Mouse (Mus musculus) layer of hippocampus, adult 9-10 months (tissue): ENCODE results near the gene Arfgef3.

ENCODE experiments used
- DNase-seq: peaks from one replicate; pipeline ENCODE4 v3.0.0; 2022; ENCODE audit warnings: low spot score

Arfgef3 gene

GRCm38 (mm10) chr10:18743286-18744142, at the start of gene Arfgef3:
TSS of gene Arfgef3 (minus strand) at chr10:18743949.
- peak; percentile 40 for DNase-seq

DNA sequence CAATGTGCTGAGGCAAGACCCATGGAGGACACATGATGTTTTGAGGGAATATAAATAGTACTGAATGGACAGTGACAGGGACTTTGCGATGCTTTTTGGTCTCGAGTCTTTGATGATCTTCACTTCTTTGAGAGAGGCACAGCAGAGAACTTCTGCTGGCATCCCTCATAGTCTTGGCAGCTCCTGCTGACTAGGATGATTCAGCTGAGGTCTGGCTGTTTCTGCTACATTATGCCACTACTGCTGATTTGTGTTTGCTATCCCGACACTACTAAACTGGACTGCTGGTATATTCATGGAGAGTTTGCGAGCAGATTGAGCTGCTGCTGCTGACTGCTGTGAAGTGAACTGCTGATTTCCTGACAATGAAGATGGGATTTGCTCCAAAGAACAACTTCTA, 46.3 kb upstream of the Arfgef3 start:
- DNase-seq = no peak

GRCm38 (mm10) chr10:18788601-18789000, 44.9 kb upstream of the Arfgef3 start:
- no peak for DNase-seq

DNA sequence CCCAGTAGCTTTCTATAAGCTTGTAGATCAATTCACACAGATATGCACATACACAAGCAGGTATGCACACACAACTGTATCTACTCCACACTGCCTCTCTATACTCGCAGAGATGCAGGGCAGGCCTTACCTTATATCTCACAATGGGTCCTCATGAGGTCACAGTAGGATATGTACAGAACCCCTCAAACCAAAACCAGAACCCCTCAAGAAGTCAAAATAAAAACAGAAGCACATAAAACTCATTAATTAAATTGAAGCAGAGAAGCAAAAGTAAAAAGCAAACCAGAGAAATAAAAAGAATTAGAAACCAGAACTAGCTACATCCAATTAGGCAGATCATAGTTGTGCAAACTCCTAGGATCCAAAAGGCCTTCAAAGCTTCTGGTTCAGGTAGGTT, 42.9 kb upstream of the Arfgef3 start, which contains the start of gene Gm4922:
Gene Gm4922, minus strand, starts transcription at position 101 of the 400 bp plus-strand sequence.
- DNase-seq = no peak

DNA sequence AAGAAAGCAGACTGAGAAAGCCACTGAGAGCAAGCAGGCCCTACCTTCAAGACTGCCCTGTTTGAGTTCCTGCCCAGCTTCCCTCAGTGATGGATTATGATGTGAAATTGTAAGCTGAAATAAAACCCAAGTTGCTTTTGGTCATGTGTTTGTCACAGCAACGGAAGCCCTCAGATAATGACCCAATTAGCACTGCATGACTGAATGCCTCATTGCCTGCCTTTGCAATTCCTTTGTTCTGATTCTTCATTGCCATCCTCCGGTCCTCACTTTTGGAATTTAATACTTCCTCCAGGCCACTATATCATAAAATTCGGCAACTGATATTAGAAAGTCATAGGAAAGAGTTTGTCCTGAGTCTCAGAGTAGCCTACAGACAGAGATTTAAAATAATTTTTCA, 33.8 kb upstream of the Arfgef3 start:
- no peak for DNase-seq

DNA sequence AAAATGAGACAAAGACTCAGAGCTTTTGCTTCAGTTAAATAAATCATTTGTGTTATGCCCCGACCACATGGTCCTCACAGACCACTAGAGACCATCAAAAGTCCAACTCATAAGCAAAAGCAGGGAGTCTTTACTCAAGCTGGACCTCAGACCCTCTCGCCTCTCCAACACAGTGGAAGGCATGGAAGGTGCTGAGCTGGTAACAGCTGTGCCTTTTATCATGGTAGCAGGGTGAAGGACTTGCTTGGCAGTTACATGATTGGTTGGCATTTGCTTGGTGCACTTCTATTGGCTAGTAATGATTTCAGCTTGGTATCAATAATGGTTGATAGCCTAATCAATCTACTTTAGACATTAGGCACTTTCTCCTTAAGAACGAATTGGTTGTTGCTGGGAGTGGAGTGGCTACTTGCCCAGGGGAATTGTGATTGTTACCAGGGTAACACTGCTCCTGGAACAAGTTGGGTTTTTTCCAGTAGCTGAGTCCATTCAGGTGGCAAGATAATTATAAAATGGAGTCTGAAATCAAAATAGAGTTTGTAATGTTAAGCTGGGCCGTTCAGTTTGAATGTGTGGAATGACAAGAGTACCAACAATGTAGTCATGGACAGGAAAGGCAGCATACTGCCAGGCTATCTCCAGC, 28.9 kb upstream of the Arfgef3 start:
- no peak for DNase-seq

- no peak for DNase-seq
These were observed 26.2 kb upstream of the Arfgef3 start for GRCm38 (mm10) chr10:18769909-18770308.

DNA sequence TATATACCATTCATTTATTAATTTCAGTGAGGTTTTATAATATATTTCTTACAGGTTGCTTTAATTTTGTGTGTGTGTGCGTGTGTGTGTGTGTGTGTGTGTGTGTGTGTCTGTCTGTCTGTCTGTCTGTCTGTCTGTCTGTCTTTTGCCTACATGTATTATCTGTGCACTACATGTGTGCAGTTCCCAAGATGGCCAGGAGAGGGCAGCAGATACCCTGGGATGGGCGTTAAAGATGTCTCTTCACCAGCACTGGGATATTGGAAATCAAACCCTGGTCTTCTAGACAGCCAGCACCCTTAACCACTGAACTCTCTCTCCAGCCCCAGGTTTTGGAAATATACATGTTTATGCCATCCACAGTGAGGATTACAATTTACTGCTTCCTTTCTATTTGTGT, 16.5 kb upstream of the Arfgef3 start:
- no peak for DNase-seq

DNA sequence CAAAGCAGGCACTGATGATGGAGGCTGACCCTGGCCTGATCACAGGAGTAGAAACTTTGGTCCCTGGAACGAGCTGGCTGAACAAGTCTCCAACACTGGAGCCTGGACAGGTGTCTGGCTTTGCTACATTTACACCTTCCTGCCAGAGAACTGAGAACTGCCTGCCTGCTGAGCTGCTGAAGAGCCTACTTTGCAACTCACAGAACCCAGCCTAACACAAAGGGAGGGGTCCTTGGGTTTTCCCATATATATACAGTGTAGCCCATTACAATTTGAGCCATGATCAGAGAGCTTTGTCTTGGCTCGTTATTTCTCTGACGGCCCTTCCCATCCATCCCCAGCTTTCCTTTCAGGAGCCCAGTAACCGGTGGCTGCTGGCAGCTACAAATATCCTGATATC, 6.3 kb upstream of the Arfgef3 start:
- DNase-seq = no peak

- no peak for DNase-seq
These were observed 1.7 kb downstream of the Arfgef3 start for GRCm38 (mm10) chr10:18742086-18742485.

DNA sequence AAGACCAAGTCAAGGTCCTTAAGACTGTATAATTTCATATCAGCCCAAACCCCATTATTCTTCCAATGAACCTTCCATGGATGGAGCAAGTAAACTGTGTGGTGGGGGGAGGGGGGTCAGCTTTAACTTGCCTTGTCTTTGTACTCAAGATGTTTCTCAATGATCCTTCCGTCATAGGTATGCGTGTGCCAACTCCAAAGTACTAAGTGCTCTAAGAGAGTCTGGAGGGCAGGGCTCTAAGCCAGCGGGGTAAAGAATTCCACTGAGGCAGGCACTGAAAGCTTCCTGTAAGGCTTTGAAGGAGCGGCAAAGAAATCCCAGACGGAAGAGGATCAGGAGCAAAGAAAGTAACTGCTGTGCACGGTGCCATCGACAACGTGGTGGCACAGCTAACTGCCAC, 2.7 kb downstream of the Arfgef3 start:
- no peak for DNase-seq

DNA sequence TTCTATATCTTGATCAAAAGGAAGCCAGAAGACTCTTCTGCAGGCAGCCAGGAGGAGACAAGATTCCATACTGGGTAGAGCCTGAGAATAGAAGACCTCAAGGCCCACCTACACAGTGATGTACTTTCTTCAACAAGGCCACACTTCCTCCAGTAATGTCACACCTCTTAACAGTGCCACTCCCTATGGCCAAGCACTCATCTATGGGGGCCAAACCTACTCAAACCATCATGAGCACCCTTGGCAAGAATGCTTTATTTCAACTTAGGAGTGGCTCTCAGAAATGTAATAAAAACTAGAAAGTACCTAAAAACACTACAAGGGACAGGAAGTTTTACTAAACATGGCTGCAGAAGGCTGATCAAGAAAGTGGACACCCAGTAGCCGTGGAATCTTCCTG, 15.2 kb downstream of the Arfgef3 start:
- no peak for DNase-seq

DNA sequence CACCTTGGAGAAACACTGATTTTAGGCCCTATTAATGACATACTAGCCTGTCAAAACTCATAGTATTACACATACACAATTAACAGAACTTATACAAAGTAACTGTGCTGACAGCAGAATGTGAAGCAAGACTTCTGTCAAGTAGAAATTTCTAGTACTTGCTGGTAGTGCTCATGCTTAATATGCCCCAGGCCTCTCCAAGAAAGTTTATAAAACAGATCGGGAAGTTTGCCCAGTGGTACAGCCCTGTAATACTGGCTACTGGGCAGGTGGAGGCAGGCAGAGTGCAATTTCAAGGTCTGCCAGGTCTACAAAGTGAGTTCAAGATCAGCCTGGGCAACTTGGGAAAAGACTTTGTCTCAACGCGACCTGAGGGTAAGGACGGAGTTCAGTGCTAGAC, 32.3 kb downstream of the Arfgef3 start:
- DNase-seq = no peak

GRCm38 (mm10) chr10:18710949-18711348, 32.8 kb downstream of the Arfgef3 start:
- DNase-seq = peak; percentile 38

DNA sequence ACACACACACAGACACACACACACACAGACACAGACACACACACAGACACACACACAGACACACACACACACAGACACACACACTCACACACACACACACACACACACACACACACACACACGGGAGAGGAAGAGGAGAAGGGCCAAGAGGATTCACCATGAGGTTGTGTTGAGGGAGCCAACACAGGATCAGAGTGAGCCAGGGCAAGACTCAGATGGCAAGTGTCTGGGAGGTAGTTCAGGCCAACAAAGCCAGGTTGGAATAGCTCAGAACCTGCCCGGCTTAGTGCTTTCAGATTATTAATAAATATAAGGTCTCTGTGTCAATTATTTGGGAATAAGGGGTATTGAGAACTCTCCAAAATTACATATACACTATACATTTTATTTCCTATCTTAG, 33.9 kb downstream of the Arfgef3 start:
- DNase-seq = no peak

- DNase-seq = peak; percentile 37
These were observed 35.1 kb downstream of the Arfgef3 start for GRCm38 (mm10) chr10:18708641-18709040.

- DNase-seq = no peak
These were observed 39.2 kb downstream of the Arfgef3 start for GRCm38 (mm10) chr10:18704393-18705120.

GRCm38 (mm10) chr10:18701517-18701916, 42.2 kb downstream of the Arfgef3 start:
- DNase-seq = no peak

GRCm38 (mm10) chr10:18700117-18700516, 43.6 kb downstream of the Arfgef3 start:
- no peak for DNase-seq

- DNase-seq = no peak
These were observed 44.6 kb downstream of the Arfgef3 start for GRCm38 (mm10) chr10:18699151-18699550.

- DNase-seq = no peak
These were observed 47.3 kb downstream of the Arfgef3 start for GRCm38 (mm10) chr10:18696461-18696860.

- DNase-seq = no peak
These were observed 55.5 kb downstream of the Arfgef3 start for GRCm38 (mm10) chr10:18688234-18688633.
